Mouse (Mus musculus) hematopoietic stem cell, adult 5-6 weeks (primary cell): ENCODE data around the gene Abca7. TPM values are rescaled to one million over a fixed set of nuclear protein-coding genes. Genes with fewer than 3 reads are reported as not detected.
"Not testable (repeated sequence)": the region's sequence is repeated elsewhere in the genome, so short reads cannot be mapped to it uniquely, and the experiment has no call there.

Experiments
- ATAC-seq, 2 experiments: fragments of 125-278 bp in 1 of 2; replicated peaks in 1 of 2; 2 replicates each; pipeline ENCODE4 v1.8.0; 2016 to 2017; ENCODE audit warnings: inconsistent platforms in 2 of 2, mild to moderate bottlenecking in 2 of 2, moderate number of reproducible peaks in 2 of 2, low read depth in 1 of 2, moderate TSS enrichment in 1 of 2; ENCODE audit not compliant: low FRiP score in 2 of 2, poor library complexity in 2 of 2, severe bottlenecking in 2 of 2, insufficient read depth in 1 of 2, low TSS enrichment in 1 of 2
- total RNA-seq: library from RNA; stranded (forward); fragments of 172-1452, 232-1000 nt; gene quantifications from 2 replicates; pipeline ENCODE4 v1.2.3, GENCODE M21; 2017

The Abca7 gene
- total RNA-seq, 1 experiment from 2014 or later, result 11.5 TPM

- no peak for ATAC-seq
These were observed 29.2 kb downstream of the Abca7 start for GRCm38 (mm10) chr10:80025463-80025862.

- no peak for ATAC-seq
These were observed 29.6 kb downstream of the Abca7 start for GRCm38 (mm10) chr10:80025889-80026288.

GRCm38 (mm10) chr10:80027681-80028520, 31.6 kb downstream of the Abca7 start:
- ATAC-seq, result no peak

- ATAC-seq, result no peak
These were observed 32.2 kb downstream of the Abca7 start for GRCm38 (mm10) chr10:80028521-80028846.

- ATAC-seq, result 0 out of 4 replicates have a peak, but pooled peaks of 1 of the 2 experiments have one; percentile 2
These were observed 33.9 kb downstream of the Abca7 start for GRCm38 (mm10) chr10:80030191-80030590.

GRCm38 (mm10) chr10:80030736-80031135, 34.4 kb downstream of the Abca7 start:
- ATAC-seq, result no peak

GRCm38 (mm10) chr10:80032799-80033480, 36.6 kb downstream of the Abca7 start:
- ATAC-seq, result peak; percentile 37 to 56

GRCm38 (mm10) chr10:80033511-80034391, 37.5 kb downstream of the Abca7 start:
- ATAC-seq, result peak in 1 of 2 experiments; percentile 25; a peak in 1 of 4 replicates

GRCm38 (mm10) chr10:80035148-80035547, 38.9 kb downstream of the Abca7 start:
- ATAC-seq, result no peak

- ATAC-seq, result no peak
These were observed 39.4 kb downstream of the Abca7 start for GRCm38 (mm10) chr10:80035686-80036085.

GRCm38 (mm10) chr10:80036832-80037231, 40.5 kb downstream of the Abca7 start:
- no peak for ATAC-seq

- peak; percentile 90 to 95 for ATAC-seq
These were observed 43.3 kb downstream of the Abca7 start, which contains the start of gene Polr2e for GRCm38 (mm10) chr10:80039559-80039979. Polr2e (minus strand) TSS chr10:80039795.

GRCm38 (mm10) chr10:80041409-80042060, 45.2 kb downstream of the Abca7 start:
- not testable (repeated sequence) for ATAC-seq

GRCm38 (mm10) chr10:80044087-80044486, 47.8 kb downstream of the Abca7 start:
- no peak for ATAC-seq

- not testable (repeated sequence) for ATAC-seq
These were observed 49.1 kb downstream of the Abca7 start for GRCm38 (mm10) chr10:80045364-80045763.

- ATAC-seq, result no peak
These were observed 49.5 kb downstream of the Abca7 start for GRCm38 (mm10) chr10:80045766-80046165.

- ATAC-seq, result no peak
These were observed 50.8 kb downstream of the Abca7 start, which contains the start of gene Gpx4 for GRCm38 (mm10) chr10:80047041-80047565. Gpx4 (plus strand) TSS chr10:80047166.
